Mouse (Mus musculus): ENCODE measurements around the gene 2310022B05Rik. TPM values are rescaled to one million over a fixed set of nuclear protein-coding genes. Genes with fewer than 3 reads are reported as not detected.

Gene 2310022B05Rik
- total and polyA plus RNA-seq, 2 experiments, result 3.0 to 12.0 TPM

GRCm38 (mm10) chr8:124700271-124700670 is 37.1 kb upstream of the 2310022B05Rik start:
- no peak overlapping the region for H3K27ac ChIP-seq (replicated peaks; ENCODE audit: insufficient read depth, low read depth, low read length)
- TF ChIP-seq CTCF (IDR thresholded peaks at IDR 0.05; ENCODE audit: low read depth, low read length) (no peak), POLR2A (IDR thresholded peaks at IDR 0.05; ENCODE audit: extremely low read depth, insufficient read depth, low read length) (no peak)
- no peak overlapping the region for H3K9ac ChIP-seq (ENCODE audit: low read depth, low read length)
- H3K79me2 ChIP-seq (ENCODE audit: control insufficient read depth, insufficient read depth, low read length), result no peaks in the 10 kb centered on the region
- WGBS, result 91% methylated on average over 5 of the region's 5 CpGs
- H3K27me3 ChIP-seq (ENCODE audit: control insufficient read depth, insufficient read depth, low read length), result no peaks in the 10 kb centered on the region
- DNase-seq (ENCODE audit: extremely low read depth, low read depth, low spot score), result no peak
- H3K4me1 ChIP-seq (ENCODE audit: control insufficient read depth, insufficient read depth, low read length), result no peaks in the 10 kb centered on the region
- no peak overlapping the region for H3K4me3 ChIP-seq (ENCODE audit: insufficient read depth, low read depth, low read length)
- H3K36me3 ChIP-seq (ENCODE audit: control insufficient read depth, insufficient read depth, low read length), result peaks cover 6% of the 10 kb centered on the region

- no peak for DNase-seq (ENCODE audit: extremely low read depth, low read depth, low spot score)
- Histone ChIP-seq H3K36me3 (ENCODE audit: control insufficient read depth, insufficient read depth, low read length) (peaks cover 7% of the 10 kb centered on the region), H3K4me3 (ENCODE audit: insufficient read depth, low read depth, low read length) (no peak overlapping the region), H3K27me3 (ENCODE audit: control insufficient read depth, insufficient read depth, low read length) (no peaks in the 10 kb centered on the region), H3K27ac (replicated peaks; ENCODE audit: insufficient read depth, low read depth, low read length) (no peak overlapping the region), H3K9ac (ENCODE audit: low read depth, low read length) (no peak overlapping the region), H3K4me1 (ENCODE audit: control insufficient read depth, insufficient read depth, low read length) (no peaks in the 10 kb centered on the region), H3K79me2 (ENCODE audit: control insufficient read depth, insufficient read depth, low read length) (no peaks in the 10 kb centered on the region)
- TF ChIP-seq POLR2A (IDR thresholded peaks at IDR 0.05; ENCODE audit: extremely low read depth, insufficient read depth, low read length) (no peak), CTCF (IDR thresholded peaks at IDR 0.05; ENCODE audit: low read depth, low read length) (no peak)
- WGBS, result 94% methylated on average over 22 of the region's 22 CpGs
Measured at GRCm38 (mm10) chr8:124695424-124696100, 32.4 kb upstream of the 2310022B05Rik start.

GRCm38 (mm10) chr8:124691706-124692105 is 28.5 kb upstream of the 2310022B05Rik start:
- over 99% methylated on average over 4 of the region's 4 CpGs for WGBS
- H3K4me1 ChIP-seq (ENCODE audit: control insufficient read depth, insufficient read depth, low read length), result no peaks in the 10 kb centered on the region
- no peaks in the 10 kb centered on the region for H3K27me3 ChIP-seq (ENCODE audit: control insufficient read depth, insufficient read depth, low read length)
- no peaks in the 10 kb centered on the region for H3K79me2 ChIP-seq (ENCODE audit: control insufficient read depth, insufficient read depth, low read length)
- H3K27ac ChIP-seq (replicated peaks; ENCODE audit: insufficient read depth, low read depth, low read length), result no peak overlapping the region
- no peak for DNase-seq (ENCODE audit: extremely low read depth, low read depth, low spot score)
- H3K4me3 ChIP-seq (ENCODE audit: insufficient read depth, low read depth, low read length), result no peak overlapping the region
- H3K9ac ChIP-seq (ENCODE audit: low read depth, low read length), result no peak overlapping the region
- peaks cover 6% of the 10 kb centered on the region; the same call in 1 of the 2 replicates for H3K36me3 ChIP-seq (ENCODE audit: control insufficient read depth, insufficient read depth, low read length)
- no peak for TF ChIP-seq POLR2A (IDR thresholded peaks at IDR 0.05; ENCODE audit: extremely low read depth, insufficient read depth, low read length)

GRCm38 (mm10) chr8:124688899-124689298 is 25.7 kb upstream of the 2310022B05Rik start:
- Histone ChIP-seq H3K4me1 (ENCODE audit: control insufficient read depth, insufficient read depth, low read length) (no peaks in the 10 kb centered on the region), H3K9ac (ENCODE audit: low read depth, low read length) (no peak overlapping the region), H3K36me3 (ENCODE audit: control insufficient read depth, insufficient read depth, low read length) (peaks cover 6% of the 10 kb centered on the region; the same call in 1 of the 2 replicates), H3K27me3 (ENCODE audit: control insufficient read depth, insufficient read depth, low read length) (no peaks in the 10 kb centered on the region), H3K4me3 (ENCODE audit: insufficient read depth, low read depth, low read length) (no peak overlapping the region), H3K79me2 (ENCODE audit: control insufficient read depth, insufficient read depth, low read length) (no peaks in the 10 kb centered on the region), H3K27ac (replicated peaks; ENCODE audit: insufficient read depth, low read depth, low read length) (no peak overlapping the region)
- WGBS, result 96% methylated on average over 13 of the region's 13 CpGs
- TF ChIP-seq CTCF (IDR thresholded peaks at IDR 0.05; ENCODE audit: low read depth, low read length) (no peak), POLR2A (IDR thresholded peaks at IDR 0.05; ENCODE audit: extremely low read depth, insufficient read depth, low read length) (no peak)
- no peak for DNase-seq (ENCODE audit: extremely low read depth, low read depth, low spot score)

GRCm38 (mm10) chr8:124682218-124682617 is 19.0 kb upstream of the 2310022B05Rik start:
- Histone ChIP-seq H3K4me1 (ENCODE audit: control insufficient read depth, insufficient read depth, low read length) (no peaks in the 10 kb centered on the region), H3K79me2 (ENCODE audit: control insufficient read depth, insufficient read depth, low read length) (no peaks in the 10 kb centered on the region), H3K27me3 (ENCODE audit: control insufficient read depth, insufficient read depth, low read length) (no peaks in the 10 kb centered on the region), H3K4me3 (ENCODE audit: insufficient read depth, low read depth, low read length) (no peak overlapping the region), H3K9ac (ENCODE audit: low read depth, low read length) (no peak overlapping the region), H3K27ac (replicated peaks; ENCODE audit: insufficient read depth, low read depth, low read length) (no peak overlapping the region), H3K36me3 (ENCODE audit: control insufficient read depth, insufficient read depth, low read length) (no peaks in the 10 kb centered on the region; the same call in 1 of the 2 replicates)
- no peak for DNase-seq (ENCODE audit: extremely low read depth, low read depth, low spot score)
- TF ChIP-seq POLR2A (IDR thresholded peaks at IDR 0.05; ENCODE audit: extremely low read depth, insufficient read depth, low read length) (no peak), CTCF (IDR thresholded peaks at IDR 0.05; ENCODE audit: low read depth, low read length) (no peak)
- WGBS, result 94% methylated on average over 10 of the region's 10 CpGs

GRCm38 (mm10) chr8:124681792-124682157 is 18.6 kb upstream of the 2310022B05Rik start:
- Histone ChIP-seq H3K4me3 (ENCODE audit: insufficient read depth, low read depth, low read length) (no peak overlapping the region), H3K79me2 (ENCODE audit: control insufficient read depth, insufficient read depth, low read length) (no peaks in the 10 kb centered on the region), H3K36me3 (ENCODE audit: control insufficient read depth, insufficient read depth, low read length) (no peaks in the 10 kb centered on the region; the same call in 1 of the 2 replicates), H3K27ac (replicated peaks; ENCODE audit: insufficient read depth, low read depth, low read length) (no peak overlapping the region), H3K9ac (ENCODE audit: low read depth, low read length) (no peak overlapping the region), H3K27me3 (ENCODE audit: control insufficient read depth, insufficient read depth, low read length) (no peaks in the 10 kb centered on the region), H3K4me1 (ENCODE audit: control insufficient read depth, insufficient read depth, low read length) (no peaks in the 10 kb centered on the region)
- no peak for DNase-seq (ENCODE audit: extremely low read depth, low read depth, low spot score)
- TF ChIP-seq CTCF (IDR thresholded peaks at IDR 0.05; ENCODE audit: low read depth, low read length), result no peak
- TF ChIP-seq POLR2A (IDR thresholded peaks at IDR 0.05; ENCODE audit: extremely low read depth, insufficient read depth, low read length), result no peak
- 89% methylated on average over 10 of the region's 10 CpGs for WGBS

Data from liver, adult 2 months (tissue).